Mouse (Mus musculus) layer of hippocampus, adult 11-12 months (tissue): ENCODE measurements at regions not wholly inside any gene's neighbourhood (a gene's known extent, or its start where the extent isn't known, plus 50 kb on each side); places are given as distances from the start of the nearest gene placed in this dataset.
A peak's percentile ranks its signal among the peaks of the same experiment; 100 is the strongest.

Source experiments
- DNase-seq: peaks from one replicate; pipeline ENCODE4 v3.0.0; 2022; ENCODE audit warnings: low spot score

- peak; percentile 6 for DNase-seq
These were observed 900.8 kb downstream of the Mat2b start for GRCm38 (mm10) chr11:39794183-39794652.

DNA sequence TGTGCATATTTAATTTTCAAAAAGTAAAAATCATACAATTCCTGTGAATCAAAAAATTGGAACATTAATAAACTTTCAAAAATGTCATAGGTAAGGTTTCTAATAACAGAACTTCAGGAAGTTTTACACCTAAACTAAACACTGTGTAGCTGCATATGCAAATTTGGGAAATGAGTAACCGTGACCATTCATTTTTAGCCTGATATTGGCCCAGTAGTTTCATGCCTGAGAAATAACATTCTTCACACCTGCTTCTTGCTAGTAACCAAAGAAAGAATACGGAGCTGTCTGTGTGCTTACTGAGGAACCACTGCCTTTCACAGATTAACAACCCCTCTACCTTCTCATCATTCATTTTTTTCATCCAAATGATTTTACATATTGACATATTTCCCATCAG is 902.9 kb downstream of the Mat2b start:
- DNase-seq, result no peak
